Mouse (Mus musculus): ENCODE results near the gene Olfr1432.

DNA sequence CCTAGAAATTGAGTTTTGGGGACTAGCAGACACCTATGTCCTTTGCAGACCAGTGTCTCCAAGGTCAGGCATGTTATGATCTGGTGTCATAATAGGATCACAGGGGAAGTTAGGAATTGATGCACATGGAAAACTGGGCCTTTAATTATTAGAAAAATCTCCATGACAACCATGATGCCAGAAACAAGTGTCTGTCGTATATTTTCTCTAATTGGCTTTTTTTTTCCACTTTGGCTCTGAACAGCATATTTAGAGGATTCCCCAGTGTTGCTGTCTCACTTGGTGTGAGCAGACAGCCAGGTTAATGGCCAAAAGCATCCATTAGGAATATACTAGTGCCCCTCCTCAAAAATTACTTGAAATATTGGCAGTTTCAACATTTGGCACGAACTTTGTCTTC is 47.2 kb upstream of the Olfr1432 start, which contains the start of gene Olfr1434:
- no peak for TF ChIP-seq CTCF (IDR thresholded peaks at IDR 0.05)
- no peak for TF ChIP-seq EP300 (IDR thresholded peaks at IDR 0.05)

Measured in lung, postnatal 0 days (tissue).